Mouse (Mus musculus) megakaryocyte, embryonic 14.5 days (primary cell): ENCODE data around the gene Mrpl33. TPM values are rescaled to one million over a fixed set of nuclear protein-coding genes. Genes with fewer than 3 reads are reported as not detected.

ENCODE experiments used
- H3K27me3 ChIP-seq: replicated peaks from 2 replicates; pipeline ENCODE3; 2012; ENCODE audit warnings: inconsistent platforms
- H3K36me3 ChIP-seq: replicated peaks from 2 replicates; pipeline ENCODE3; 2012; ENCODE audit warnings: low read length, inconsistent platforms, mixed read lengths
- H3K4me1 ChIP-seq: 2 replicates; pipeline ENCODE4 v1.6.1; 2012; ENCODE audit warnings: inconsistent platforms
- H3K4me3 ChIP-seq: replicated peaks from 2 replicates; pipeline ENCODE3; 2012; ENCODE audit warnings: moderate library complexity, mild to moderate bottlenecking, inconsistent platforms
- H3K9me3 ChIP-seq: 2 replicates; pipeline ENCODE4 v1.6.1; 2012; ENCODE audit warnings: inconsistent platforms
- FLI1 ChIP-seq: IDR thresholded peaks from 2 replicates; pipeline ENCODE4 v1.6.1; 2012; ENCODE audit warnings: low read length, inconsistent platforms, mixed read lengths
- GATA1 ChIP-seq: IDR thresholded peaks from 3 replicates; pipeline ENCODE4 v1.6.1; 2012; ENCODE audit warnings: mixed read lengths, low read length, inconsistent platforms, borderline replicate concordance
- polyA plus RNA-seq: library from polyadenylated mRNA; stranded (reverse); fragments of >175 nt; gene quantifications from 2 replicates; pipeline ENCODE4 v1.2.3, GENCODE M21; 2012; ENCODE audit warnings: low replicate concordance; ENCODE audit not compliant: insufficient read depth

Mrpl33 gene
- polyA plus RNA-seq, 1 experiment, result 6.0 TPM

DNA sequence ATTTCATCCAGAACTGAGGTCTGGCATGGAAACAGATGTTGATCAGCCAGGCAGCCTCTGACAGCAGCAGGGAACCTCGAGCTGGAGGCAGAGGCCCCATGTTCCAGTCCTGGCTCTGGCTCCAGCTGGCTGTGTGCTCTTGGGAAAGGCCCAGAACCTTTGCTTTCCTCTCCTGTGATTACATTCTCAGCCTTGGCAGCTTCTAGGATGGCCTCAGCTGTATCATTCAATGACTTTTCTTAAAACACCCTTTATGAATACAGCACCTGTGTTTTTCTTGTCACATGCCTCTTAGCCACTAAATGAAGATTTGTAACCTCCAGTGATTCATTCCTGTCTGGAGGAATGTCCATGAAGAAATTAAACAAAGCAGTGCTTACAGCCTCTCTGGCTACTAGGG lies 69.4 kb downstream of the Mrpl33 start:
- peaks cover 72% of the 10 kb centered on the region for H3K36me3 ChIP-seq
- TF ChIP-seq GATA1 (no peak), FLI1 (no peak)
- H3K4me3 ChIP-seq, result no peak overlapping the region
- no peaks in the 10 kb centered on the region for H3K9me3 ChIP-seq
- peaks cover 3% of the 10 kb centered on the region; the same call in 1 of the 2 replicates for H3K4me1 ChIP-seq
- H3K27me3 ChIP-seq, result no peaks in the 10 kb centered on the region

GRCm38 (mm10) chr5:31668325-31668968 lies 71.7 kb downstream of the Mrpl33 start:
- Histone ChIP-seq H3K4me3 (no peak overlapping the region), H3K4me1 (peaks cover 3% of the 10 kb centered on the region; the same call in 1 of the 2 replicates), H3K9me3 (no peaks in the 10 kb centered on the region), H3K27me3 (no peaks in the 10 kb centered on the region), H3K36me3 (peaks cover 81% of the 10 kb centered on the region)
- TF ChIP-seq GATA1 (no peak), FLI1 (no peak)

GRCm38 (mm10) chr5:31669984-31670383 lies 73.2 kb downstream of the Mrpl33 start:
- H3K9me3 ChIP-seq, result no peaks in the 10 kb centered on the region
- no peaks in the 10 kb centered on the region for H3K27me3 ChIP-seq
- H3K4me1 ChIP-seq, result peaks cover 3% of the 10 kb centered on the region; the same call in 1 of the 2 replicates
- no peak overlapping the region for H3K4me3 ChIP-seq
- H3K36me3 ChIP-seq, result peaks cover 70% of the 10 kb centered on the region
- no peak for TF ChIP-seq GATA1
- no peak for TF ChIP-seq FLI1

GRCm38 (mm10) chr5:31671137-31671536 lies 74.4 kb downstream of the Mrpl33 start:
- Histone ChIP-seq H3K27me3 (no peaks in the 10 kb centered on the region), H3K4me1 (peaks cover 3% of the 10 kb centered on the region; the same call in 1 of the 2 replicates), H3K4me3 (no peak overlapping the region), H3K36me3 (peaks cover 66% of the 10 kb centered on the region), H3K9me3 (no peaks in the 10 kb centered on the region)
- TF ChIP-seq FLI1 (no peak), GATA1 (no peak)

DNA sequence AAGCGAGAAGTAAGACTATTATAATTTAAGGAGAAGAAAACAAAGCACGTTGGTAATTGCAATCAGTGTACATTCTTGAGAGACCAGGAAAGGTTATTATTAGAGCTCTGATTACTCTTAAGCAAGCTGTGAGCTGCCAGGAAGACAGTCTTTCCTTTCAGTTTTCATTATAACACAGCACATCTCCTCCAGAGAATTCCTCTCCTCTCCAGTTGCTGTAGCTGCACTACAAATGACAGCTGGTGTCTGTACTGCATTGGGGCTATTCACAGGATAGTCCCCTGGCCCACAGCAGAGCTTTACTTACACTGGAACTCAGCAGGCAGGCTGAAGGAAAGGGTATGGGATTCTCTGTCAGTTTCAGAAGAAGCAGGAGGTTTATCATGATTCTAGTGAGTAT lies 76.7 kb downstream of the Mrpl33 start:
- Histone ChIP-seq H3K27me3 (no peaks in the 10 kb centered on the region), H3K4me3 (no peak overlapping the region), H3K9me3 (no peaks in the 10 kb centered on the region), H3K36me3 (peaks cover 56% of the 10 kb centered on the region), H3K4me1 (peaks cover 3% of the 10 kb centered on the region; the same call in 1 of the 2 replicates)
- TF ChIP-seq GATA1, result no peak
- TF ChIP-seq FLI1, result no peak

DNA sequence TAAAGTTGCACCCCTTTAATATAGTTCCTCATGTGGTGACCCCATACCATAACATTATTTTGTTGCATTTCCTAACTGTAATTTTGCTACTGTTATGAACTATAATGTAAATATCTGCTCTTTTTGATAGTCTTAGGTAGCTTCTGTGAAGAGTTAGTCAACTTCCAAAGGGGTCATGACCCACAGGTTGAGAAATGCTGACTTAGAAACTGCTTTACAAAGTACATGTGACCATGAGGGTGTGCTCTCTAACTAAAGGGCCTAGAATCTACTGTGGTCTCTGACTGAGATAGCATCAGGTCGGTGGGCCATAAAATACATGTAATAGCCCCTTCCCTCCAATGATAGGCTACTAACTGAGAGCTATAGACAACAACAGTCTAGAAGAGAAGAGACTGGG lies 81.3 kb downstream of the Mrpl33 start:
- TF ChIP-seq FLI1 (no peak), GATA1 (no peak)
- H3K4me1 ChIP-seq, result peaks cover 9% of the 10 kb centered on the region
- H3K27me3 ChIP-seq, result no peaks in the 10 kb centered on the region
- H3K4me3 ChIP-seq, result no peak overlapping the region
- H3K36me3 ChIP-seq, result peaks cover 58% of the 10 kb centered on the region
- peaks cover 10% of the 10 kb centered on the region for H3K9me3 ChIP-seq

DNA sequence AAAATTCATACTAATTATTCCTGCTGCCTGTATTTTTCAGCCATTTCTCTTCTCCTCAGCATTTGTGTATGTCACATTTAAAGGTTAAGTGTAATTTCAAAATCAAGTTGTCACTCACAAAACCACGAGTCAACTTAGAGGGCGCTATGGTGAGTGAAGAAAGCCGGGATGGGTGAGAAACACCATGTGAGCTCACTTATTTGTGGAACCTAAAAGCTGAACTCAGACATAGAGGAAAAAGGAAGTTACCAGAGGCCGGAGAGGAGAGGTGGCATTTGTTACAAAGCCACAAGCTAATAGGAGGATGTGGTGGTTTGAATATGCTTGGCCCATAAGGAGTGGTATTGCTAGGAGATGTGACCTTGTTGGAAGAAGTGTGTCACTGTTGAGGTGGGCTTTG lies 83.4 kb downstream of the Mrpl33 start:
- H3K4me1 ChIP-seq, result peaks cover 20% of the 10 kb centered on the region
- H3K27me3 ChIP-seq, result no peaks in the 10 kb centered on the region
- TF ChIP-seq FLI1 (no peak), GATA1 (no peak)
- peaks cover 61% of the 10 kb centered on the region for H3K36me3 ChIP-seq
- H3K4me3 ChIP-seq, result no peak overlapping the region
- peaks cover 10% of the 10 kb centered on the region for H3K9me3 ChIP-seq

- no peak for TF ChIP-seq FLI1
- TF ChIP-seq GATA1, result no peak
- H3K36me3 ChIP-seq, result peaks cover 47% of the 10 kb centered on the region
Measured at GRCm38 (mm10) chr5:31682305-31682704, 85.6 kb downstream of the Mrpl33 start.

GRCm38 (mm10) chr5:31686040-31686439 lies 89.3 kb downstream of the Mrpl33 start:
- peaks cover 48% of the 10 kb centered on the region for H3K4me1 ChIP-seq
- no peak for TF ChIP-seq GATA1
- TF ChIP-seq FLI1, result no peak
- no peaks in the 10 kb centered on the region for H3K27me3 ChIP-seq
- peaks cover 25% of the 10 kb centered on the region for H3K36me3 ChIP-seq
- peak overlapping the region; percentile 64 for H3K4me3 ChIP-seq
- no peaks in the 10 kb centered on the region for H3K9me3 ChIP-seq

More at GRCm38 (mm10) chr5:31682305-31682704, 85.6 kb downstream of the Mrpl33 start:
- Histone ChIP-seq H3K27me3 (no peaks in the 10 kb centered on the region), H3K4me3 (no peak overlapping the region), H3K4me1 (peaks cover 33% of the 10 kb centered on the region), H3K9me3 (peaks cover 10% of the 10 kb centered on the region)

DNA sequence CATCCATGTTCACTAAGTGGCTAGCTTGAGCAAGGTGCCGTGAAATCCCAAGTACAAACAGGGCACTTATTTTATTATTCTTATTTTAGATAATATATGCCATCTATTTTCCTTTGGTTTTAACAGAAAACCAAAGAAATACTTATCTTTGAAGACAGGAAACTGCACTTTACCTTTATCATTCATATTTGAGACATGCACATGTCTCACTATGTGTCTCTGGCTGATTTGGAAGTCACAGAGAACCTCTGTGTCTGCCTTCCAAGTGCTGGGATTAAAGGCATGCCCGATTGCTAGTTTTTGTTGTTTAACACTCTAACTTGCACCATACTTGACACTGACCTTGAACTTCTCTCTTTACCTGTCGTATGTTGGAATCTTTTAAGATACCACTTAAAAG lies 91.2 kb downstream of the Mrpl33 start:
- H3K4me1 ChIP-seq, result peaks cover 42% of the 10 kb centered on the region
- TF ChIP-seq GATA1 (no peak), FLI1 (no peak)

More for the DNA sequence above, 91.2 kb downstream of the Mrpl33 start:
- Histone ChIP-seq H3K36me3 (peaks cover 18% of the 10 kb centered on the region), H3K4me3 (no peak overlapping the region), H3K9me3 (no peaks in the 10 kb centered on the region), H3K27me3 (no peaks in the 10 kb centered on the region)
